Mouse (Mus musculus) urinary bladder, postnatal 14 days (tissue): Measurements from ENCODE around the gene Tgm5.
A peak's percentile ranks its signal among the peaks of the same experiment; 100 is the strongest.
"Not testable (repeated sequence)": the region's sequence is repeated elsewhere in the genome, so short reads cannot be mapped to it uniquely, and the experiment has no call there.

ENCODE experiments used
- DNase-seq: peaks from one replicate; pipeline ENCODE4 v3.0.0; 2021; ENCODE audit warnings: low spot score

The Tgm5 gene

DNA sequence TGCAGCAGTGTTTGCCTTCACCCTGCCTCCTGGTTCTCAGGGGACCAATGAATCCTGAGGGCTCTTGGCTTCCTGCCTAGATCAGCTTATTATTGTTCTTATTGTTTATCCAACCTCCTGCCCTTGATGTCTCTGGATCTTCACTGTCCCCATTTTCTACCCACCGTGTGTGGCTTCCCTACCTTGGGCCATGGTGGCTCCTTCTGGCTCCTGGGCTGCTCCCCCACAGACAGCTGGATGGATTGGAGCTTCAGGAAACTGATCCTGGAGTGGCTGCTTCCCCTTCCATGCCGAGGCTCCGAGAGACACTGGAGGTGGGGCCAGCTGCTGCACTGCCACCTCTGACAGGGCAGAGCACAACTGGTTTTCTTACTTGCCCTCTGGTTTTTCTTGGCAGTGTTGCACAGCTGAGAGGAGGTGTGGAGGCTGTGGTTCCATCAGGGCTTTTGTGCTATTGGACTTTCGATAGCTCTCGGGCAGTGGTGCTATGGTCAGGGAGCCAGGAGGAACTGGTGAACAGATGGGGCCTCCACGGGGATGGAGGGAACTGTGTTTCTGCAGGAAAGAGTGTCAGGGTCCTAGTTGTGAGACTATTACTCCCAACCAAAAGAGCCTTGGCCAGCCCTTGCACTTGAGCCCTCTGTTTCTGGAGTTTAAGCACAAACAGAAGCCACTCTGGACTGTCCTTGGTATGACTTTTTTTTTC, at the start of gene Tgm5:
TSS of gene Tgm5 (minus strand) at position 362 of the 706 bp plus-strand sequence.
- no peak for DNase-seq

DNA sequence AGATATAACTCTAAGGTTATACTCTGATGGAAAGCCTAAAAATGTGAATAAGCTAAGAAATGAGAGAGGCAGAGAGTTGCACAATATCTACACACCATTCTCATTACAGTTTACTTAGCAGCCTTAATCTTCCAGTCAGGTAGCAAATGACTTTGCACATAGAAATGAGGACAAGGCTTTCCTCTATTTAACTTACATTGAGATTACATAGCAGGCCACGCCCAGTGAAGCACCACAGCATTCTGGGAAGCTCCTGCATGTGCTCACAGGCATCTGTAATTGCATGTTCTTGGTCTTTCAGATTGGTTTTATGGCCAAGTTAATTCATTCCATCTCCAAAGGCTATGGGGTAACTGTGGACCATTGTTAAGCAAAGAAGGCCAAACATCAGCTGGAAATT, 47.2 kb upstream of the Tgm5 start:
- no peak for DNase-seq

DNA sequence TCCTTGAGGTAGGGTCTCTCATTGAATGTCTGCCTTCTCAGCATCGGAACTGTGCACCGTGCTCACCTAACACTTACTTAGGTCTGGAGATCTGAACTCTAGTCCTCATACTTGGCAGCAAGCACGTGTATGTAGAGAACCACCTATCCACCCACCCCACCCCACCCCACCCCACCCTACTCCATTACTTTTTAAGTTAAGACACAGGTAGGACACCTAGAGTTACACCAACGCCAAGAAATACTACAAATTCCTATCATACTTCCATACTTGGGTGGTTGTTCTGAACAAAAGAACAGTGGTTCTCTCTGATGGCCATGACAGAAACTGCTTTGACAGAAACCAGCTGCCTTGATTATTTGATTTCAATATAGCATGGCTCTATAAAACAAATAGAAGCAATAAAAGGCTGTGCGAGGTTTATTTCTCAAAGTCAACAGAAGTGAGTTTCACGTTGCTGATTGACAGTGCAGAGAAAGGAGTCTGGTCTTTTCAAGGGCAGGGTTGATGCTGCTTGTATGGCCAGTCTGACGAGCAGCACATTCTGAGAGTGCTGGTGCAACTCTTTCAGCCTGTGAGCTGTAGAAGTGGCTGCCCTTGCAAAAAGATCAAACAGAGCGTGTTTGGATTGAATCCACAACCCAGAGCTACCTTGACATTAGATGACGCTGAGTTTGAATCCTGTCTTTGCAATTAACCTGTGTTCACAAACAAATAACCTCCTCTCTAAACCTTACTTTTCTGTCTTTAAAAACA, 43.4 kb upstream of the Tgm5 start:
- DNase-seq, result no peak

DNA sequence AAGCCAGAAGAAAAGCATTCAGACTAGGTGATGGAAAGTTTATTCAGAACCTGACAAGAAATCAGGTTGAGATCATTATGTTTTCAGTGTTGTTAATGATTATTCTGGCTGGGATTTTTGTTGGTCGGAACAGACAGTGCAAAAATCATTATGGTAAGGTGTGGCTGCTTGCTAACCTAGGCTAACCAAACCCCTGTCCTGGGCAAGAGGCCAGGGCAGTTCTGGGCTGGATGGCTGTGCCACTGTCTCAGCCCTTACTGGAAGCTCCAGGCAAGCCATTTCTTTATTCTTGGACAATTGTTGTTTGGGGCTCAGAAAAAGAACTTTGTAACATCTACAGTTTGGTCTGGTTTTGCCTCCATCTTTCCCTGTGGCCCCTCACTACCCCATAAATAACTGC, 41.9 kb upstream of the Tgm5 start:
- DNase-seq, result no peak

DNA sequence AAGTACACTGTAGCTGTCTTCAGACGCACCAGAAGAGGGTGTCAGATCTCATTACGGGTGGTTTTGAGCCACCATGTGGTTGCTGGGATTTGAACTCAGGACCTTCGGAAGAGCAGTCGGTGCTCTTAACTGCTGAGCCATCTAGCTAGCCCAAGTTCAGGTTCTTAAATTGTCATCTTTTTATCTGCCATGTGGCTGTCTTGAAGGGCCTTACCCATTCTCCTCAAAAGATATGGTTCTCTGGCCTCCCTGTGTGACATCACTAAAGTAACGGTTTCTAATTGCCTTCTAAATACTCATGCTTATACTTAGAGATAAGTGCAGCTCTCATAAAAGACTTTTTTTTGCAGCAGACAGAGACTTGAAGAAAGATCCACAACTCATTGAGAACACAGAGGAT, 40.7 kb upstream of the Tgm5 start:
- not testable (repeated sequence) for DNase-seq

DNA sequence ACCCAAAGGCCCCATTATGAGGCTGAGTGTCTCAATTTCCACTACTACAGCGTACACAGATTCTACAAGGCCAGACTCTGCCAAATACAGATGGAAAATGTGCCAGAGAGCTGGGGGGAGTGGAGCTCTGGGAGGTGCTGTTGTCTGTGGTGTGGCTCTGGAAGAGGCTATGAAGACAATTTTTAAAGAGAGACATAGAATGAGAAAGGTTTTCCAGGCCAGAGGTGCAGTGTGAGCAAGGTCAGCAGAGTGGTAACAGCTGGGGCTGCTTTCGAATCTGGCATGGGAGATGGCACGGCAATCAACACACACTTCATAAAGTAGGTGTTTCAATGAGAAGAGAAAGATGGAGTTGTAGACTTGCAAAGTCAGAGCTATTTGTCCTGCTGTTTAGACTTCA, 33.6 kb upstream of the Tgm5 start:
- no peak for DNase-seq

DNA sequence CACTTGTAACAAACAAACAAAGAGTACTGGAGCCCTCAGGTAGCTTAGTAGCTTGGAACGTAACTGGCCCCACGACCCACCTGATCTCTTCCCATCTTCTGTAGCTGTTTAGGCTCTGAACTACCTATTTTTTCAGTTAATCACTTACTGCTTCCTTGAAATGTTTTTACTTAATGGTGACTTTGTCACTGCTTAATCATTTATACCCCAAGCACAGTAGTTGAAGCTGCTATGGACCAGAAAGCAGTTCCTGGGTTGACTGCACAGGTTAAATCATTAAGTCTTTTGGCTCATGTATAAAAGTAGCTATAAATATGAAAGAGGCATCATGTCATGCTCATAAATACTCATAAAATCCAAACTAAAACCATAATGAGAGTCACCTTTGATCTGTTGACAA, 29.8 kb upstream of the Tgm5 start:
- no peak for DNase-seq

DNA sequence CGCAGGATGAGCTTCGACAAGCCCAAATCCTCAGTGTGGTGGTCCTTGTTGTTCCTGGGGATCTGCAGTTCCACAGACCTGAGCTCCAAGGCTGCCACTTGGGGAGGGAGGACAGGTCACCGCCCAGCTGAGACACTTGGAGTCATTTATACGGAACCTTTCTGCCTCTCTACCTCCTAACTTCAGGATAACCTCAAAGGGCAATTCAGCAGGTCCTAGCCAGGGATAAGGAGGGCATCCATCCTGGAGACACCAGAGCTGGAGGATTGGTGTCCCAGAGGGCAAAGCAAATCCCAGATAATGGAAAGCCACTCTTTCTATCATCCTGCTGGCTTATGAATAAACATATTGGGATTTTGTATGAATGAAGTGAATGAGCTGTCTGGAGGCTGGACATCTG, 24.1 kb upstream of the Tgm5 start, which contains the start of gene Tgm7:
TSS of gene Tgm7 (minus strand) at position 101 of the 400 bp plus-strand sequence.
- no peak for DNase-seq

DNA sequence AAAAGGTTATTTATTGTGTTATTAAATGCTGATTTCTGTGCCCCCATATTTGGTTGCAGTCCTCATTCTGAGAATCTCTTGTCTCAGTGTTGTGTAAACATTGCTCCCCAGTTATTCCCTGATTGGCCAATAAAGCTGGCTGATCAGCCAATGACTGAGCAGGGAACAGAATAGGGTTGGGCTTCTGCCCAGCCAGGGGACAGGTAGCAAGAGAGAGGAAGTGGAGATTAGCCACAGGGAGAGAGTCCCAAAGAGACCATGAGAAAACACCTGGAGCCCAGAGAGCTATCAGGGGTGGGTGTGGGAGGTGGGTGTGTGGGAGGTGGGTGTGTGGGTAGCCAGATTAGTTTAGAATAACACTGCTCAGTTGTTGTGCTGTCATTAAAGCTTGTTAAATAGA, 20.3 kb upstream of the Tgm5 start:
- no peak for DNase-seq

DNA sequence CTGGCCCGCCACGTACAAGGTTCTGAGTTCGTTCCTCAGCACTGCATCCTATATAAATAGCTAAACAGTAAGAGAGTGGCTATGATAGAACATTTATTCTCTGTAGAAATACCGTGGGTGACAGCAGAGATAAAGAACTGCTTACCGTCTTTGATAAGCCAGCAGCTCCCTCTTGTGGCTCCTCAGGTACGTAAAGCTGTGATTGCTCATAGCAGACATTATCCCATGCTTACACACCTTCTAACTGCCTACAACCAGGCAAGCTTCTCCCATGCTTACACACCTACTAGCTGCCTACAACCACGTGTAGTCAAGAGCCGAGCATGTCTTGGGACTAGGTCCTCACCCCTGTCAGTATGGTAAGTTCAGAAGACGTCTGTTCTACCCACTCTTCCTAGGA, 16.4 kb upstream of the Tgm5 start:
- DNase-seq, result peak; percentile 74

DNA sequence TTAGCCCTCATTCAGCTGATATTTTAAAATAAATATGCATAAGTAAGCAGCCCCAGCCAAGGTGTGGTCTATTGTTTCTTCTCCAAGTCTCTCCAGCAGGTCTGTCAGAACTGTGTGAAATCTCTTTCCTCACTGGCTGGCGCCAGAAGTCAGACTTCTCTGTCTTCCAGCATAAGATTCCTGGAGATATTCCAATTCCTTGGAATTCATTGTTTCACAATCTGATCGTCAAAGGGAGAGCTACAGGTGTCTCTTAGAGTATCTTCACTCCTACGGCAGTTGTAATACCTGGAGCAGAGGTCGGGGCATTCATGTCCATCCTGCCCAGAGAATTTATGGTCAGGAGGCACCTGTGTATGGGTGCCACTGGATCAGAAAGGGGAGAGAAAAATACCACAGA, 4.1 kb upstream of the Tgm5 start:
- DNase-seq, result no peak

DNA sequence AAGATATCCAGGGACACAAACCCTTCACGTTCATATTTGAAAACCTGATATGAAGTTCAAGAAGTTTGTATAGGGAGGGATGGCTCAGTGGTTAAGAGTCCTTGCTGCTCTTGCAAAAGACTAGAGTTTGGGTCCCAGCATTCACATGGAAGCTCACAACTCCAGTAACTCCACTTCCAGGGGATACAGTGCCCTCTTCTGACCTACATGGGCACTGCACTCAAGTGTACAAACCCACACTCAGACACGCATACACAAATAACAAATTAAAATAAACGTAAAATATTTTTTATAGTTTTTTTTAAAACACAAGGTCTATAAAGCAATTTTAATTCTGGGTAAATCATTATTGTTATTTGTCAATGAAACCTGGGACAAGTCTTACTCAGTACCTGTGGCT, 2.9 kb upstream of the Tgm5 start:
- DNase-seq, result no peak

DNA sequence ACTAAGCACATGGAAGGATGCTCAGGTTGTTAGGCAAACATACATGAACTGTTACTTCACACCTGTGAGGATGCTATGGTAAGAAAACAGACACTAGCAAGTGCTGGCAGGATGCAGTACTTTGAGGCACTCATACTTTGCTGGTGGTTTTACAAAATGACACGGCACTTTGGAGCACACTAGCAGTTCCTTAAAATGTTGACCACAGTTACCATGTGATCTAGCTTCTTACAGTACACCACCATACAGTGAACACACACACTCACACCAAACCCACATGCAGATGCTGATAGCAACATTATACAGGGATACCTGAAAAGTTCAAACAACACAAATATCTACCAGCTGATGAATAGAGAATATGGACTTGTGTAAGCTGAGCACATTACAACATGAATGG, 3.0 kb downstream of the Tgm5 start:
- no peak for DNase-seq

DNA sequence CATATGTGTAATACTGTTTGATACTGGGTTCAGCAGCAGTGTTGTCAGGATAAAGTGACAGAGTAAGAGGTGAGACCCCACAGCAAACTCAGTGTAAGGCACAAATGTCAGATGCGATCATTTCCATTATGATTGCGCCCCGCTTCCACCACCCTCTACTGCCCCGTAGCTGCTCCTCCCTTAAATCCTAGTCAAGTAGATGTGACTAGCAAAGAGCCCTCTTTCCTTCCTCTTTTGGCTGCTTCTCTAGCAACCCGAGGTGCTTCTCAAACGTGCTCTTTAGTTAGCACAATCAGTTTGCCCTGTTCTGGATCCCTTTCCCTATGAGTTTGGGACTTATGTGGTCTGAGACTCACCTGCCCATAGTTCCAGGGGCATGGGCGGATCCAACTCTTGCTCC, 10.9 kb downstream of the Tgm5 start:
- DNase-seq, result no peak

DNA sequence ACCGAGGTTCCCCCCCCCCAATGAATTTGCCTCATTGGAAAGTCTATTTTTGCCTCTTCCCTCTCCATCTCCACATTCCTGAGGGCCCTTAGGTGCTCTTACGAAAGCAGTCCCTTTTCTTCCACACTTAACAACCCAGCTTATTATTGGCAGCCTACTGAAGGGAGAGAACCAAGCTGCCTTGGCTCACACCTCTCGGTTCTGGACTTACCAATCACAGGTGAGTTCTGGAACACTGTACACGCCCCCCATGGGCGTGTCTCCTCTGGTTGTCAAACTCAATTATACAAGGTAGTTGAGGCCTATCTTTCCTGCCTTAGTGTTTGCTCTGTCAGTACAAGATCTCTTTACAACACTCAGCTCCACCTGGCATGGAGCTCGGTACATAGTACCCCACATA, 13.8 kb downstream of the Tgm5 start:
- DNase-seq, result no peak

DNA sequence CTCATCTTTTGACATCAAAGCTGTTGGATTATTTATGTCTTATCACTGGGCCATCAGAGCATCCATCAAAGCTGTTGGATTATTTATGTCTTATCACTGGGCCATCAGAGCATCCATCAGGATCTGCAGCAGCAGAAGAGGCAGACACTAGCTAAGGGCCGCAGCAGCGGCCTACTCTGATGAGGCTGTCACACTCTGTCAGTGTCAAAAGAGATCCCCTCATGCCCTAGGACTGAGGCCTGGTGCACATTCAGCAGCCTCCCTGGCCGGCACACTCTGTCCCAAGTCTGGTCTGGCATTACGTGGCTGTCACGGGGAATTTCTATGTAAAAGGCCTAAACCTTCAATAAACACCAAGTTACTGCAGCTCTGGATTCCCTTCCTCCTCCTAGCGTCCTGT, 16.1 kb downstream of the Tgm5 start:
- no peak for DNase-seq

DNA sequence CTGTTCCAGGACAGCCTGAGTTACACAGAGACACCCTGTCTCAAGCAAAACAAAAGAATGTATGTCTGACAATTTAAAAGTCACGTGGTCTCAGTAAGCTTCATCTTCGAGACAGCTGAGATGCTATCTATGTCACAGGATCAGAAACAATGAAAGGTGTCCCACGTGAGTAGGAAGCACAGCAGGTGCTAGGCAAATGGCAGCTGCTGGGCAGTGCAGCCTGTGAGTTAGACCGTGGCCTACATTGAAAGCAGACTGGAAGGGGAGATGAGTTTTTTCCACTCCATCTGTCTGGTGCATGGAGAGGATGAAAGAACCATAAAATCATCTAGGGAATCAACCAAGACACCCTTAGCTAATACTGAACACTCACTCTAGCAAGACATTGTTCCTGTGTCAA, 18.5 kb downstream of the Tgm5 start:
- no peak for DNase-seq

DNA sequence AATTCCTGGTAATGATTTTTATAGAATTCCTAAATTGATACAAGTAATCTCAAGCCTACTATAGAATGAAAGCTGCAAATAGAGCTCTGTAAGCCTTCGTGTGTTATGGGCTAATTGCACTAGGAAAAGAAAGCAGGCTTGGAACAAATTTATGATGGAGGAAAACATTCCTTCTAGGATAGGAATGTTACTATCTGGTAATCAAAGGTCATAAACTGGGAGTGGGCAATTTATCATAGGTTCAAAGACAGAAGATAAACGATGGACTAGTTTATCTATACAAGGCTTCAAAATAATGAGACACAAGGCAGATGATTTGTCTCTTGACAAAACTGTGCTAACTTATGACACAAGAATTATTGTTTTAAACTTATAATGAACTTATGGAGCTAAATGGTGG, 24.3 kb downstream of the Tgm5 start:
- DNase-seq, result no peak

DNA sequence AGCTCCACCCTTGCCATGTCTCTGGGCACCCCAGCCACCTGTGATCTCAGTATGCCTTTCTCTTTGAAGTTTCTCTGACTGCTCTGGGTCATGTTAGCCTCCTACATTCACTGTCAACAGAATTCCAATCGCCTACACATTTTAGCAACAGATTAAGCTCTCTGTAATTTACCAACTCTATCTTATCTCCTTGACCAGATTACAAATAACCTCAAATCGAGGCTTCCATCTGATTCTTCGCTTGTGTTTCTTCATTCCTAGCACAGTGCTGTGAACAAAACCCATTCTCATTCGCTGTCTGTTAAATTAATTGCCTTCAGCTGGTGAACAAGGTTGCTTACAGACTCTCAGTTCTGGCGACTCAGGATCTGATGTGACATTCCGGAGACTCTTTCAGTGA, 27.6 kb downstream of the Tgm5 start:
- no peak for DNase-seq

DNA sequence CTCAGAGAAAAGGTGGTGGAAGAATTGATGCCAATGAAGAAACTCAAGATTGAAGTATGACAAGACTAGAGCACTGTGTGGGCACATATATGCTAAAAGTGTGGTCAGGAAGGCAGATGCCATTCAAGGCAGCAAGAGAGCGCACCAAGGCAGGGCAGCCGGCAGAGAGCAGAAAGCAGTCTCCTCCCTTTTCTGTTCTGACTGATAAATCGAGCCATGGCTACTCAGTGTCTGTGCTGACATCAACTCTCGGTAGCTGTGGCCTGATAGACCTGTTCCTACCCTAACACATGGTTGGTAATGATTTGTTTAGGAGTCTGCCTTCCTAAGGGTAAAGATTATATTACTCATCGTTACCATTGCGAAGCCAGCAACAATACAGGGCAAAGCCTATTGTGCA, 29.7 kb downstream of the Tgm5 start:
- DNase-seq, result no peak

DNA sequence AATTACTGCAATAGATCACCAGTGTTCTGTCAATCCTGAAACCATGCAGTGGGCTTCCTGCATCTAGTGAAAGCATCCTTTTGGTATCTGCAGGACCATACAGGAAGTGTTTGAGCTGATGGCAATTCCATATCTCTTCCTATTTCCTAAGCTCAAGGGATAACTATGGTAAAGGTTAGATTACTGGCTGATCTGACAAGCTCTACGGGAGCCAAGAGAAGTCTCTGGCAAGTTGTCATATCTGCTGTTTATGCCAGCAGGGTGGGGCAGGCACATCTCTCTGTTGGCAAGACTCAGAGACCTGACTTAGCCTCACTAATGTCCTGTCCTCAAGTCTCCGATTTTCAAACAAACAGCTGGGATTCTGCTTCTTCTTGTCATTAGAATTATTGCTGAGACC, 31.6 kb downstream of the Tgm5 start:
- DNase-seq, result no peak

DNA sequence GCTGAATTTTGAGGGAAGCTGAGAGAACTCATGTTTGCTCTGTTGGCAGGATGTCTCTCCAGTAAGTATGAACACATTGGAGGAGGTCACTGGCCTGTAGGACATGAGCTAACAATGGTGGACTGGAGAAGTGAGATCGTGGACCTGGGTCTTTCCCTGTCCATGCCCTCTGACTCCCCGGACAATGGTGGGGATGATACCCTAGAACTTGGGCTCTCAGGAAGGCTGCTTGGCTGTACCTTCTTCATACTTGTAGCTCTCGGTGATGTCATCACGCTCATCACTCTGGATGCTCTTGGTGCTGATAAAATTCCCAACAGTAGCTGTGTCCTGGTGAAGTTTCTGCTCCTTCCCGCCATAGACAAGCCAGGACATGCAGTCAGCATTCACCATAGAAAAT, 33.5 kb downstream of the Tgm5 start:
- no peak for DNase-seq

DNA sequence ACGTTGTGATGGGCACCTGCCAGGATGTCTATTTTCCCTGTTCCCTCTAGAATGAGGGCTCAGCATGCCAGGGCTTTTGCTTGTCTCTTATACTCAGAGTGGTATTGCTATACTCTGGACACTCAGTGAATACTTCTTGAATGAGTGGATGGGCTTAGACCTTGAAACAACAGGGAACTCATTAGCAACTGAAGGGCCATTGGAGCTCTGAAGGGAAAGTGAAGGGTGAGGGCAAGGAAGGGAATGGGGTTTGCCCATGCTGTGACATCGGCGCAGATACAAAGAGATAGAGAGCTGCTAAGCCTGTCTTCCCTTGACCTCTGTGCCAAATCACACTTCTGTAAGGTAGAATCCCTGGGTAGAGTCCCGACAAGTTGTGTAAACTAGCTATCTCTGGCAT, 40.0 kb downstream of the Tgm5 start:
- no peak for DNase-seq

DNA sequence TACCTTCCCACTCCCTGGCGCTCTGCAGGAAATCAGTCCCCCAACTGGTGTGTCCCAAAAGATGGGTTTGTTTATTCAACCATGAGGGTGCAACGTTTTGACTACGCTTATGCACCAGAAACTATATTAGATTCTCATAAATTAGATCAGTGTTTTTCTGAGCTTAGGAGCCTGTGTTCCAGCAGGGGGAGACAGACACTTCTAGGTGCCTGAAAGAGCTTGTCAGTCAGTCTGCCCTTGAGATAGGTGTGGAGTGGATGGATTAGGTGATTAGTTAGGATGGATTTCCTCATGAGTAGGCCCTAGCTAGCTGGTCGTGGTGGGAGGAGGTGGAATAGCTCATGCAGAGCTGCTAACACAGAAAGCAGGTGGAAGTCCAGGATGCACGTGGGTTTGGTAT, 44.5 kb downstream of the Tgm5 start:
- DNase-seq, result peak; percentile 40
